Mouse (Mus musculus) MEL (cell line): ENCODE measurements around the gene Col6a4.

ENCODE experiments used
- CTCF ChIP-seq, 3 experiments: IDR thresholded peaks in 2 of 3; conservative IDR thresholded peaks in 1 of 3; 2 replicates each; pipeline ENCODE4 v1.5.1; 2011 to 2012; ENCODE audit warnings: low read length in 3 of 3, low read depth in 2 of 3, mild to moderate bottlenecking in 2 of 3, improper control_type of control experiment in 1 of 3, inconsistent platforms in 1 of 3, mixed read lengths in 1 of 3, moderate library complexity in 1 of 3; ENCODE audit not compliant: control insufficient read depth in 1 of 3, insufficient read depth in 1 of 3, poor library complexity in 1 of 3, severe bottlenecking in 1 of 3
- GATA1 ChIP-seq: IDR thresholded peaks from 2 replicates; pipeline ENCODE4 v1.6.1; 2011; ENCODE audit warnings: low read depth, low read length, improper control_type of control experiment
- HCFC1 ChIP-seq: IDR thresholded peaks from 2 replicates; pipeline ENCODE4 v1.6.1; 2012; ENCODE audit warnings: low read depth, mild to moderate bottlenecking, inconsistent platforms, low read length, improper control_type of control experiment, moderate library complexity
- JUND ChIP-seq: IDR thresholded peaks from 2 replicates; pipeline ENCODE4 v1.6.1; 2011; ENCODE audit warnings: low read depth, mild to moderate bottlenecking, improper control_type of control experiment, low read length
- SIN3A ChIP-seq: IDR thresholded peaks from 2 replicates; pipeline ENCODE4 v1.6.1; 2012; ENCODE audit warnings: low read length, improper control_type of control experiment, inconsistent platforms

DNA sequence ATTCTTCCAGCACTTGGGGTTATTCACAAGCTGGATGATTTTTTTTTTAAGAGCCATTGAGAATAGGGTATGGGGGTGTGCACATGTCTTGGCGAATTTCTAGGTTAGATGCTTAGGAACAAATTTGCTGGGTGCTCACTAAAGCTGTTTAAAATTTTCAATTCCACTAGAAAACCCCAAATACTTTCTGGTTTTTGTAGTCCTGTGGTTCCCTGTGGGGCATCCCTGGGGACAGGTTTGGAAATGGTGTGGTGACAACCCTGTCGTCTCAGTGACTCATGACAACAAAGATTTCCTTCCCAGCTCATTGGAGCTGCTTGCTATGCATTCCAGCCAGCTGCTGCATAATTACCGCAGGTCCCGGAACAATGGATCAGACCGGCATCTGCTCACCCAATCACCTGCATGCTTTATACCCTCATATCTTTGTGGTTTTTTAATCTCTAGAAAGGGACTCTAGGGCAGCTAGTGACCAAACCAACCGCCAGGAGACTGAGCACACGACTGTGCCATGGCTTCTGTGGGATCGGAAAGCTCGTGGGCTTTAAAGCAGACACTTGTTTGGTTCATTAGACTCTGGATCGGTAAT is 111.6 kb downstream of the Col6a4 start:
- TF ChIP-seq SIN3A (no peak), HCFC1 (no peak), CTCF (IDR thresholded peaks at IDR 0.05 in 2 of 3, conservative IDR thresholded peaks at IDR 0.05 in 1 of 3; ENCODE audit: control insufficient read depth in 1 of 3, insufficient read depth in 1 of 3, low read depth in 2 of 3, low read length in 3 of 3, poor library complexity in 1 of 3, severe bottlenecking in 1 of 3) (no peak), JUND (no peak), GATA1 (no peak)
